Mouse (Mus musculus) MEL (cell line): ENCODE measurements at regions not wholly inside any gene's neighbourhood (a gene's known extent, or its start where the extent isn't known, plus 50 kb on each side); places are given as distances from the start of the nearest gene placed in this dataset.

ENCODE experiments used
- DNase-seq: peaks from one replicate; pipeline ENCODE4 v3.0.0; 2011; ENCODE audit warnings: low read depth, low spot score
- H3K27ac ChIP-seq: 2 replicates; pipeline ENCODE4 v1.5.1; 2012; ENCODE audit warnings: low read depth, mild to moderate bottlenecking, control low read depth, low read length, moderate library complexity; ENCODE audit not compliant: control insufficient read depth
- H3K27me3 ChIP-seq, 2 experiments: fragments of 150-350 bp in 1 of 2; sonication (generic) in 1 of 2; 2 replicates each; pipeline ENCODE4 v1.6.1; 2012; ENCODE audit warnings: low read length in 2 of 2, mild to moderate bottlenecking in 2 of 2, improper control_type of control experiment in 1 of 2, moderate library complexity in 1 of 2; ENCODE audit not compliant: insufficient read depth in 2 of 2, control insufficient read depth in 1 of 2
- H3K36me3 ChIP-seq, 2 experiments: 2 replicates each; pipeline ENCODE4 v1.6.1; 2012 to 2014; ENCODE audit warnings: low read length in 2 of 2, improper control_type of control experiment in 1 of 2, inconsistent platforms in 1 of 2, mild to moderate bottlenecking in 1 of 2; ENCODE audit not compliant: insufficient read depth in 2 of 2, control insufficient read depth in 1 of 2
- H3K4me1 ChIP-seq, 2 experiments: fragments of 150-350 bp in 1 of 2; sonication (generic) in 1 of 2; 2 replicates each; pipeline ENCODE4 v1.6.1; 2012; ENCODE audit warnings: low read length in 2 of 2, improper control_type of control experiment in 1 of 2, mild to moderate bottlenecking in 1 of 2; ENCODE audit not compliant: insufficient read depth in 2 of 2, control insufficient read depth in 1 of 2
- H3K4me3 ChIP-seq, 2 experiments: fragments of 150-350 bp in 1 of 2; sonication (generic) in 1 of 2; 2 replicates each; pipeline ENCODE4 v1.5.1; 2012; ENCODE audit warnings: low read depth in 2 of 2, low read length in 2 of 2, mild to moderate bottlenecking in 2 of 2, moderate library complexity in 2 of 2, control low read depth in 1 of 2, improper control_type of control experiment in 1 of 2; ENCODE audit not compliant: control insufficient read depth in 1 of 2, insufficient read depth in 1 of 2
- H3K79me2 ChIP-seq: 2 replicates; pipeline ENCODE4 v1.6.1; 2012; ENCODE audit warnings: mild to moderate bottlenecking, low read length, moderate library complexity; ENCODE audit not compliant: control insufficient read depth, poor library complexity, insufficient read depth
- H3K9ac ChIP-seq: 2 replicates; pipeline ENCODE4 v1.6.1; 2012; ENCODE audit warnings: low read depth, mild to moderate bottlenecking, control low read depth, low read length, moderate library complexity; ENCODE audit not compliant: control insufficient read depth, poor library complexity, severe bottlenecking
- H3K9me3 ChIP-seq: fragments of 150-350 bp; sonication (generic); replicated peaks from 2 replicates; pipeline ENCODE4 v1.6.1; 2012; ENCODE audit warnings: mild to moderate bottlenecking, low read length, improper control_type of control experiment, moderate library complexity; ENCODE audit not compliant: insufficient read depth
- BHLHE40 ChIP-seq: IDR thresholded peaks from 2 replicates; pipeline ENCODE4 v1.6.1; 2012; ENCODE audit warnings: low read depth, mild to moderate bottlenecking, inconsistent platforms, low read length, improper control_type of control experiment, borderline replicate concordance
- CHD1 ChIP-seq: IDR thresholded peaks from 2 replicates; pipeline ENCODE4 v1.6.1; 2012; ENCODE audit warnings: low read depth, mild to moderate bottlenecking, inconsistent platforms, low read length, improper control_type of control experiment
- CHD2 ChIP-seq: IDR thresholded peaks from 2 replicates; pipeline ENCODE4 v1.6.1; 2011; ENCODE audit warnings: low read length, improper control_type of control experiment
- CTCF ChIP-seq, 3 experiments: IDR thresholded peaks in 2 of 3; conservative IDR thresholded peaks in 1 of 3; 2 replicates each; pipeline ENCODE4 v1.5.1; 2011 to 2012; ENCODE audit warnings: low read length in 3 of 3, low read depth in 2 of 3, mild to moderate bottlenecking in 2 of 3, improper control_type of control experiment in 1 of 3, inconsistent platforms in 1 of 3, mixed read lengths in 1 of 3, moderate library complexity in 1 of 3; ENCODE audit not compliant: control insufficient read depth in 1 of 3, insufficient read depth in 1 of 3, poor library complexity in 1 of 3, severe bottlenecking in 1 of 3
- ELF1 ChIP-seq: IDR thresholded peaks from 2 replicates; pipeline ENCODE4 v1.6.1; 2014; ENCODE audit warnings: low read depth, mild to moderate bottlenecking, inconsistent platforms, low read length, improper control_type of control experiment, moderate library complexity
- EP300 ChIP-seq, 2 experiments: IDR thresholded peaks; 2 replicates each; pipeline ENCODE4 v1.6.1; 2011; ENCODE audit warnings: improper control_type of control experiment in 2 of 2, low read length in 2 of 2, low read depth in 1 of 2, mild to moderate bottlenecking in 1 of 2
- GABPA ChIP-seq: IDR thresholded peaks from 2 replicates; pipeline ENCODE4 v1.6.1; 2012; ENCODE audit warnings: low read depth, mild to moderate bottlenecking, inconsistent platforms, low read length, improper control_type of control experiment, moderate library complexity
- GATA1 ChIP-seq: IDR thresholded peaks from 2 replicates; pipeline ENCODE4 v1.6.1; 2011; ENCODE audit warnings: low read depth, low read length, improper control_type of control experiment
- HCFC1 ChIP-seq: IDR thresholded peaks from 2 replicates; pipeline ENCODE4 v1.6.1; 2012; ENCODE audit warnings: low read depth, mild to moderate bottlenecking, inconsistent platforms, low read length, improper control_type of control experiment, moderate library complexity
- JUND ChIP-seq: IDR thresholded peaks from 2 replicates; pipeline ENCODE4 v1.6.1; 2011; ENCODE audit warnings: low read depth, mild to moderate bottlenecking, improper control_type of control experiment, low read length
- MAFK ChIP-seq: IDR thresholded peaks from 2 replicates; pipeline ENCODE4 v1.6.1; 2011; ENCODE audit warnings: low read depth, mild to moderate bottlenecking, low read length, improper control_type of control experiment, borderline replicate concordance
- MAX ChIP-seq: IDR thresholded peaks from 2 replicates; pipeline ENCODE4 v1.6.1; 2011; ENCODE audit warnings: low read length, improper control_type of control experiment
- MAZ ChIP-seq: IDR thresholded peaks from 2 replicates; pipeline ENCODE4 v1.6.1; 2012; ENCODE audit warnings: low read depth, mild to moderate bottlenecking, inconsistent platforms, low read length, improper control_type of control experiment
- MEF2A ChIP-seq: IDR thresholded peaks from 2 replicates; pipeline ENCODE4 v1.6.1; 2014; ENCODE audit warnings: low read depth, mild to moderate bottlenecking, inconsistent platforms, low read length, improper control_type of control experiment; ENCODE audit not compliant: poor library complexity, insufficient replicate concordance, severe bottlenecking; ENCODE audit errors: extremely low read depth
- MXI1 ChIP-seq: IDR thresholded peaks from 2 replicates; pipeline ENCODE4 v1.6.1; 2011; ENCODE audit warnings: mild to moderate bottlenecking, low read depth, low read length, improper control_type of control experiment
- MYB ChIP-seq: IDR thresholded peaks from 2 replicates; pipeline ENCODE4 v1.6.1; 2011; ENCODE audit warnings: mild to moderate bottlenecking, low read depth, low read length, improper control_type of control experiment
- MYC ChIP-seq: IDR thresholded peaks from 2 replicates; pipeline ENCODE4 v1.6.1; 2011; ENCODE audit warnings: low read depth, mild to moderate bottlenecking, low read length, improper control_type of control experiment, moderate library complexity
- NELFE ChIP-seq: IDR thresholded peaks from 2 replicates; pipeline ENCODE4 v1.6.1; 2011; ENCODE audit warnings: low read depth, low read length, improper control_type of control experiment
- NRF1 ChIP-seq: IDR thresholded peaks from 2 replicates; pipeline ENCODE4 v1.6.1; 2014; ENCODE audit warnings: low read depth, mild to moderate bottlenecking, inconsistent platforms, low read length, improper control_type of control experiment, moderate library complexity; ENCODE audit not compliant: poor library complexity, insufficient read depth, severe bottlenecking
- POLR2A ChIP-seq, 2 experiments: IDR thresholded peaks; 2 replicates each; pipeline ENCODE4 v1.6.1; 2011 to 2012; ENCODE audit warnings: low read length in 2 of 2, mild to moderate bottlenecking in 2 of 2, control low read depth in 1 of 2, improper control_type of control experiment in 1 of 2, low read depth in 1 of 2, moderate library complexity in 1 of 2; ENCODE audit not compliant: control insufficient read depth in 1 of 2, insufficient read depth in 1 of 2, poor library complexity in 1 of 2
- POLR2AphosphoS2 ChIP-seq: IDR thresholded peaks from 2 replicates; pipeline ENCODE4 v1.6.1; 2011; ENCODE audit warnings: low read length, improper control_type of control experiment
- POLR2AphosphoS5 ChIP-seq: IDR thresholded peaks from 2 replicates; pipeline ENCODE4 v1.6.1; 2012; ENCODE audit warnings: low read depth, borderline replicate concordance, mild to moderate bottlenecking, inconsistent platforms, low read length, moderate library complexity, mixed read lengths
- RAD21 ChIP-seq: IDR thresholded peaks from 2 replicates; pipeline ENCODE4 v1.6.1; 2011; ENCODE audit warnings: mild to moderate bottlenecking, low read depth, low read length, improper control_type of control experiment
- SIN3A ChIP-seq: IDR thresholded peaks from 2 replicates; pipeline ENCODE4 v1.6.1; 2012; ENCODE audit warnings: low read length, improper control_type of control experiment, inconsistent platforms
- SMC3 ChIP-seq: IDR thresholded peaks from 2 replicates; pipeline ENCODE4 v1.6.1; 2011; ENCODE audit warnings: low read depth, low read length, improper control_type of control experiment
- TAL1 ChIP-seq: IDR thresholded peaks from 2 replicates; pipeline ENCODE4 v1.6.1; 2012; ENCODE audit warnings: mild to moderate bottlenecking, inconsistent platforms, low read length, moderate library complexity, mixed read lengths
- TBP ChIP-seq: IDR thresholded peaks from 2 replicates; pipeline ENCODE4 v1.8.0; 2011; ENCODE audit warnings: low read depth, low read length, improper control_type of control experiment
- TCF12 ChIP-seq: IDR thresholded peaks from 2 replicates; pipeline ENCODE4 v1.6.1; 2014; ENCODE audit warnings: low read depth, mild to moderate bottlenecking, inconsistent platforms, low read length, improper control_type of control experiment, moderate library complexity
- UBTF ChIP-seq: IDR thresholded peaks from 2 replicates; pipeline ENCODE4 v1.6.1; 2012; ENCODE audit warnings: low read depth, mild to moderate bottlenecking, inconsistent platforms, low read length, improper control_type of control experiment, moderate library complexity, borderline replicate concordance; ENCODE audit not compliant: insufficient read depth
- USF1 ChIP-seq: IDR thresholded peaks from 2 replicates; pipeline ENCODE4 v1.6.1; 2014; ENCODE audit warnings: low read depth, mild to moderate bottlenecking, inconsistent platforms, low read length, improper control_type of control experiment, moderate library complexity
- USF2 ChIP-seq, 2 experiments: IDR thresholded peaks; 2 replicates each; pipeline ENCODE4 v1.6.1; 2011 to 2012; ENCODE audit warnings: improper control_type of control experiment in 2 of 2, low read length in 2 of 2, borderline replicate concordance in 1 of 2, inconsistent platforms in 1 of 2, low read depth in 1 of 2, mild to moderate bottlenecking in 1 of 2; ENCODE audit not compliant: insufficient read depth in 1 of 2
- ZC3H11A ChIP-seq: IDR thresholded peaks from 2 replicates; pipeline ENCODE4 v1.6.1; 2012; ENCODE audit warnings: low read depth, mild to moderate bottlenecking, inconsistent platforms, low read length, improper control_type of control experiment
- ZNF384 ChIP-seq: IDR thresholded peaks from 2 replicates; pipeline ENCODE4 v1.6.1; 2012; ENCODE audit warnings: low read depth, mild to moderate bottlenecking, inconsistent platforms, low read length, improper control_type of control experiment

- Histone ChIP-seq H3K9me3 (no peaks in the 10 kb centered on the region), H3K27me3 (no peaks in the 10 kb centered on the region), H3K4me3 (no peak overlapping the region), H3K36me3 (no peaks in the 10 kb centered on the region), H3K4me1 (no peaks in the 10 kb centered on the region), H3K27ac (no peak overlapping the region), H3K9ac (no peak overlapping the region), H3K79me2 (no peaks in the 10 kb centered on the region)
- DNase-seq, result no peak
- no peak for TF ChIP-seq SMC3
- no peak for TF ChIP-seq GATA1
- no peak for TF ChIP-seq UBTF
- no peak for TF ChIP-seq SIN3A
- no peak for TF ChIP-seq MAZ
- TF ChIP-seq POLR2AphosphoS2, result no peak
Observed at GRCm38 (mm10) chr14:95775737-95776136, 105.3 kb upstream of the 4921530L21Rik start.

DNA sequence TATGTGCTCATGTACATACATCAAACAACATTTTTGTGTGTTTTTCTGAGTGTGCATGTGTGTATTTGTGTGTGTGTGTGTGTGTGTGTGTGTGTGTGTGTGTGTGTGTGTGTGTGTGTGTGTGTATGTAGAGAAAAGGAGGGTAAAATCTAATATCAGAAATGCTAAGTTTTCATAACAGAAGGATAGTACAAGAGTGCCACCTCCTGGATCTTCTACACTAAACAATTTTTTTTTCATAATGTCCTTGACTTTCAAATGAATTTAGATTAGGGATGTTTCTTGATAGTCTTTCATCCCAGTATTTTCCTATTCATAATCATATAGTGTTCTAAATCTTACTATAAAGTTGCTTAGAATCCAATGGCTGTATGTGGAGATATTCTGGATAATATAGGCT is 103.6 kb upstream of the 4921530L21Rik start:
- Histone ChIP-seq H3K9me3 (no peaks in the 10 kb centered on the region), H3K36me3 (no peaks in the 10 kb centered on the region), H3K4me3 (no peak overlapping the region), H3K27me3 (no peaks in the 10 kb centered on the region), H3K79me2 (no peaks in the 10 kb centered on the region), H3K9ac (no peak overlapping the region), H3K4me1 (no peaks in the 10 kb centered on the region), H3K27ac (no peak overlapping the region)
- DNase-seq, result peak; percentile 20
- TF ChIP-seq ELF1, result no peak
- 0 out of 2 replicates have a peak, but pooled peaks have one; percentile 20 for TF ChIP-seq ZNF384
- TF ChIP-seq MEF2A, result no peak
- TF ChIP-seq NRF1, result no peak
- no peak for TF ChIP-seq USF2 (IDR thresholded peaks at IDR 0.05; ENCODE audit: borderline replicate concordance in 1 of 2, insufficient read depth in 1 of 2, low read depth in 1 of 2, low read length in 2 of 2)
- no peak for TF ChIP-seq CHD1
- no peak for TF ChIP-seq MXI1
- no peak for TF ChIP-seq CHD2
- TF ChIP-seq USF1, result no peak
- no peak for TF ChIP-seq MAFK
- no peak for TF ChIP-seq MYC
- TF ChIP-seq ZC3H11A, result peak; percentile 51
- no peak for TF ChIP-seq TAL1
- TF ChIP-seq TCF12, result no peak
- TF ChIP-seq RAD21, result peak; percentile 72
- no peak for TF ChIP-seq JUND
- TF ChIP-seq CTCF (IDR thresholded peaks at IDR 0.05 in 2 of 3, conservative IDR thresholded peaks at IDR 0.05 in 1 of 3; ENCODE audit: control insufficient read depth in 1 of 3, insufficient read depth in 1 of 3, low read depth in 2 of 3, low read length in 3 of 3, poor library complexity in 1 of 3, severe bottlenecking in 1 of 3), result peak in 1 of 3 experiments; percentile 45; a peak in 2 of 6 replicates
- no peak for TF ChIP-seq NELFE
- TF ChIP-seq SIN3A, result no peak
- no peak for TF ChIP-seq BHLHE40
- no peak for TF ChIP-seq GABPA
- no peak for TF ChIP-seq POLR2AphosphoS5
- no peak for TF ChIP-seq POLR2A (IDR thresholded peaks at IDR 0.05; ENCODE audit: control insufficient read depth in 1 of 2, insufficient read depth in 1 of 2, low read depth in 1 of 2, low read length in 2 of 2, poor library complexity in 1 of 2)
- TF ChIP-seq MAZ, result no peak
- TF ChIP-seq POLR2AphosphoS2, result no peak
- no peak for TF ChIP-seq EP300 (IDR thresholded peaks at IDR 0.05; ENCODE audit: low read depth in 1 of 2, low read length in 2 of 2)
- TF ChIP-seq TBP, result no peak
- TF ChIP-seq MAX, result no peak
- no peak for TF ChIP-seq HCFC1
- TF ChIP-seq MYB, result no peak
